Mouse (Mus musculus): Measurements from ENCODE around the gene Gm49387.

- no peak for TF ChIP-seq ZC3H11A (IDR thresholded peaks at IDR 0.05; ENCODE audit: borderline replicate concordance, low read depth, low read length)
- no peak for TF ChIP-seq ZNF384 (IDR thresholded peaks at IDR 0.05; ENCODE audit: low read depth, low read length)
- TF ChIP-seq CHD2 (IDR thresholded peaks at IDR 0.05; ENCODE audit: low read depth, low read length): no peak
- no peak for TF ChIP-seq HCFC1 (IDR thresholded peaks at IDR 0.05; ENCODE audit: borderline replicate concordance, insufficient read depth, low read length)
- no peak for TF ChIP-seq MAFK (IDR thresholded peaks at IDR 0.05; ENCODE audit: insufficient read depth, low read depth, low read length)
These were observed 44.3 kb downstream of the Gm49387 start for GRCm38 (mm10) chr14:31596408-31596807.
